Mouse (Mus musculus) C2C12 (cell line): ENCODE measurements around the gene Mlxipl.

Experiments used
- CEBPB ChIP-seq: IDR thresholded peaks from one replicate; pipeline ENCODE4 v1.6.1; 2011; ENCODE audit warnings: low read depth, mild to moderate bottlenecking, control low read depth, moderate library complexity
- CTCF ChIP-seq: IDR thresholded peaks from one replicate; pipeline ENCODE4 v1.5.1; 2011; ENCODE audit not compliant: control insufficient read depth, insufficient read depth, insufficient read length
- FOSL1 ChIP-seq: IDR thresholded peaks from one replicate; pipeline ENCODE4 v1.8.0; 2011; ENCODE audit warnings: mild to moderate bottlenecking, low read length; ENCODE audit not compliant: poor library complexity, insufficient read depth, severe bottlenecking
- MAX ChIP-seq: IDR thresholded peaks from one replicate; pipeline ENCODE4 v1.6.1; 2011; ENCODE audit warnings: mild to moderate bottlenecking, control low read depth
- MYOG ChIP-seq: IDR thresholded peaks from one replicate; pipeline ENCODE4 v1.6.1; 2011; ENCODE audit not compliant: control insufficient read depth, insufficient read length; ENCODE audit errors: extremely low read depth
- USF1 ChIP-seq: IDR thresholded peaks from one replicate; pipeline ENCODE4 v1.6.1; 2011; ENCODE audit warnings: low read depth, mild to moderate bottlenecking, control low read depth, moderate library complexity

DNA sequence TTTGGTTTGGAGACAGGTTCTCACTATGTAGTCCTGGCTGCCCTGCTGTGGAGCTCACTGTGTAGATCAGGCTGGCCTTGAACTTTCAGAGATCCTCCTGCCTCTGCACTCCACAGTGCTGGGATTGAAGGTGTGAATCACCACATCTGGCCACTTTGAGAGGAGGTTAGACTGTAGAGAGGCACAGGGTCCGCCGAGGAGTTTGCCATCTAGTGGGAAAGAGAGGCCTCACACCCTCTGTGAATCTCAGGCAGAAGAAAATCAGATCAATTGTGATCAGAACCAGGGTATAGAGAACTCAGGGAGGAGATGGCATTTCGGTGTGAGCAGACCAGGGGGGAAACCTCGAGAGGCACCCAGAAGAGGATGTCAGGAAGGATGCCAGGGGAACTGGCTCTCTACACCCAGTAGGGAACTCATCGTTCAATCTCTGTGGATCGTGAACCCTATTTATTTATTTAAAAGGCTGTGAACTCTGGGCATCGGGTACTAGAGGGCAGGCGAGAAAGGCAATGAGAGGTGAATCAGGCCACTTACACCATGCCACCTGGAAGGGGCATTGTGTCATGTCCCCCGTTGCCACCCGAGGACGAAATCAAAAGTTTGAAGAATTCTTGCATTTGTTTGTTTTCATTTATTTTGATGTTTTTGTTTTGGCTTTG is 14.4 kb downstream of the Mlxipl start:
- TF ChIP-seq CTCF (no peak), FOSL1 (no peak), MAX (no peak), MYOG (no peak), USF1 (no peak), CEBPB (no peak)
